Mouse (Mus musculus) liver, embryonic 14.5 days (tissue): ENCODE data around the gene Hist1h2bj.

Experiments
- CTCF ChIP-seq: IDR thresholded peaks from 2 replicates; pipeline ENCODE4 v1.5.1; 2016; ENCODE audit warnings: antibody characterized with exemption, low read depth, control low read depth
- EP300 ChIP-seq: IDR thresholded peaks from 2 replicates; pipeline ENCODE4 v1.6.1; 2016; ENCODE audit warnings: antibody characterized with exemption, low read depth

DNA sequence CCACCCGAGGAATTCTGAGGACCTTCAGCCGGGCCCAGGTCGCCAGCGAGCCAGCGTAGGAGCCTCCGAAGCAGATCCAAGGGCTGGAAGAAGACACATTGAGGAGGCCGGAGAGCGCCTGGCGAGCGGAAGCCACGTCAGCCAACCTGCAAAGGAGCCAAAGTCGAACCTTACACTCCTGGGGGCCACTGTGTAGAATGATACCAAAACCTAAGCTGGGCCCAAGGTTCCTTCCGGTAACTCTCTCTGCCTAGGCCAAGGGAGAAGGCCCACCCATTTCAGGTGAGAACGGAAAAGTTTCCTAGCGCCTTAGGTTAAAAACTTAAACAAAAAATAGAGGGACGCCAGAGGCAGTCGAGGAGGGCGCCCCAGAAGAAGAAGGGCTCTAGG lies 35.9 kb upstream of the Hist1h2bj start:
- TF ChIP-seq CTCF, result no peak
- TF ChIP-seq EP300, result no peak
